Mouse (Mus musculus): ENCODE measurements around the gene Bahcc1.

DNA sequence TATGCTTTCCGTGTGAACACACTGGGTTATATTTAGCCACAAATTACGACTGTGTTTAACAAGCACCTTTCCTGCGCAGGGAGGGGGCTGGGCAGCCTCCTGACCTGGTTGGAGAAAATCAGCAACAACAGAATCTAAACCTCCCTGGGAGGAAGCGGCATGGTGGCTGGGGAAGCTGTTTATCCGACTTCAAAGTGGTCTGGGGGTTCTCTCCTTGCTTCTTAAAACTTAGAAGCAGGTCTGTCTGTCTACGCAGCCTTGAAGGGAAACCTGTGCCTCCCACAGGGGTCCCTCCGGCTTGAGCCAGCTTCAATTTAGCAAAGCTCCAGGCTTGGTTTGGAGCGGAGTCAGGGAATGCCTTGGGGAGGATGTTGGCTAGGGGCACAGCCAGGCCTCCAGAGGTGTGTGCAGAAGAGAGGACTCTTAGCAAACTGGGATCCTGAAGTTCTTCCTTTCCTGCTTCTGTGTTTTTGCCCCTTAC lies 5.1 kb upstream of the Bahcc1 start:
- TF ChIP-seq CTCF (IDR thresholded peaks at IDR 0.05; ENCODE audit: low read depth) (no peak), EP300 (IDR thresholded peaks at IDR 0.05; ENCODE audit: low read depth) (no peak)
